Mouse (Mus musculus) fibroblast of lung, adult 2 months (primary cell): ENCODE measurements around the gene Olfr323.

Source experiments
- DNase-seq: peaks from one replicate; pipeline ENCODE4 v3.0.0-alpha.2; 2011; ENCODE audit warnings: low read depth

Olfr323 gene

GRCm38 (mm10) chr11:58602800-58603560 is 27.3 kb downstream of the Olfr323 start:
- no peak for DNase-seq

GRCm38 (mm10) chr11:58602062-58602461 is 28.2 kb downstream of the Olfr323 start:
- DNase-seq = no peak

- no peak for DNase-seq
Observed at GRCm38 (mm10) chr11:58597837-58598236, 32.5 kb downstream of the Olfr323 start.

- DNase-seq = no peak
Observed at GRCm38 (mm10) chr11:58594814-58595213, 35.5 kb downstream of the Olfr323 start, which contains the start of gene Olfr324. Gene Olfr324 (plus strand): TSS chr11:58595114.

- no peak for DNase-seq
Observed at GRCm38 (mm10) chr11:58588620-58589250, 41.6 kb downstream of the Olfr323 start.

GRCm38 (mm10) chr11:58587898-58588348 is 42.4 kb downstream of the Olfr323 start:
- DNase-seq = no peak

DNA sequence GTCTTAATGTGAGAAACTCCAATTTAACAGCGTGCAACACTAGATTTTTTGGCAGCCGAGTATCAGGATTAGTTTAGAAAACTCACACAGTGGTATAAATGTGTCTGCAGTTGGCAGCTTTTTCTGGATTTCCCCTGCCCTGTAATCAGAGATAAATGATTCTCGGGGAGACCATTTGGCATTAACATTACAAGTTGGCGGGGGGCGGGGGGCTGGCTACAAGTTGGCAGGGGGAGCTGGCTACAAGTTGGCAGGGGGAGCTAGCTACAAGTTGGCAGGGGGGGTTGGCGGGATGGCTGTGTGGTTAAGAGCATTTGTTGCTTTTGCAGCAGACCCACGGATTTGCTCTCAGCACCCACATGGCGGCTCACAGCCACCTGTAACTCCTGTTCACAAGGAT is 51.7 kb downstream of the Olfr323 start:
- DNase-seq = no peak

GRCm38 (mm10) chr11:58577430-58577829 is 52.9 kb downstream of the Olfr323 start, which contains the start of gene Olfr325:
Gene Olfr325 (plus strand): TSS chr11:58577730.
- DNase-seq = no peak
